Mouse (Mus musculus): ENCODE measurements around the gene Rsad2.
"Not testable (repeated sequence)": the region's sequence is repeated elsewhere in the genome, so short reads cannot be mapped to it uniquely, and the experiment has no call there.

The Rsad2 gene

GRCm38 (mm10) chr12:26456028-26456698 is at the start of gene Rsad2:
Gene Rsad2 (minus strand): TSS chr12:26456452.
- no peak for DNase-seq (ENCODE audit: low spot score in 2 of 2)

DNA sequence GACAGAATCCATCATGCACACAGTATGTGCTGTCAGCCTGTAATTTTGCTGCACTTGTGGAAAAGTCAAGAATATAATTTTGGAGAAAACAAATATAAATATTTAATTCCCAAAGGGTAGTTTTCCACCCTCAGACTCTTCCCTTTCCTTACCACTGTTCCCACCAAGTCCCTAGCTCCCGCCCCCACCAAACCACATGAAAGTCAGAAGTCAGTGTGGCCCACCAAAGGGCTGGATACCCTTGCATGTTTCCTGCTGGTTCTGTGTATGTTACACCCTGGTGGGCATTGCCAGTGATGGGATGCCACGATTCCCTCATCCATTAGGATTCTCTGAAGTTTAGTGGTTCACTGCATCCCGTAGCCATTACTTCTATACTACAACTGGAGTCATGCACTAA is 44.8 kb upstream of the Rsad2 start:
- no peak for DNase-seq (ENCODE audit: low spot score in 2 of 2)

DNA sequence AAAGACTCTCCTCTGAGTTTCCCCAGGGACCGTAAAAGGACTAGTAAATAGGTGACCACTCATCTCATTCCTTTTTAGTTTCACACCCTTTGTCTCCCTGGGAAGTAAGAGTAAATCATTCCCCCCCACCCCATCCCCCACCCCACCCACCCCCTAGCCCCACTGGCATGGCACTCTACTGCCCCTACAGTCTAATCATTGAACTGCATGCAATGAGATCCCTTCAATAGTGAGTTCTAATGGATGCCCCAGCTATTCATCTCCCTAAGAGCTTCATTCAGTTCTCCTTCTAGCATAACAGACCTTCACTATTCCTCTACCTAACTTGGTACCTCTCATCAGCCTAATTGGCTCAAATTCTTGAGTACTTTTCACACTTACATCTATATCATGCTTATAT is 33.7 kb upstream of the Rsad2 start:
- DNase-seq (ENCODE audit: low spot score in 2 of 2) = no peak

DNA sequence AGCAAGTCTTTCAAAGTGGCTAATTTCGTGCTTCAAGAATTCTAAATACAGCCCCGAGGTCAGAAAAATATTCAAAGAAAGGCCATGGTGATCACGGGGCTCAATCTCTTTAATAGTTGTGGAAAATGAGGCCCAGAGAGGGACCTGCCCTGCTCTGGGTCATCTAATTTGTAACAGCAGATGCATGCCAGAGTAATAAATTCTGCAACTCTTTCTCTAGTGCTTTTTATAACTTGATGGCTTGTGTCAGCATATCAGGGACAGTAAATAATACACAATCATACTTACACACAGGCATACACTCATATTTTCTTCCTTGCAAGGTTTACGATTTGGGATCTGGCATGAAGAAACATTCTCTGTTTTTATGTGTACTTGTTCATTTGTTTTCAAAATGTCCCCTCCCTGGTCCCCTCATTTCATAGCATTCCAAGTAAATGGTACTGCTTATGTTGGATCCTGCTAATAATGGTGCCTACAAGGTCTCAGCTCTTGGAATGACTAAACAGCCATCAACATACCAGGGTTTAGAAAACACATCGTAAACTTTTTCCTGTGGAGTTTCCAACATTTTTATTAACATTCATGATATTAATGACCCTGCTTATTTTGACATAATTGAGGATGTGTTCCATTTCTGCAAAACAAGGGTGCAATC is 32.5 kb upstream of the Rsad2 start:
- DNase-seq (ENCODE audit: low spot score in 2 of 2) = no peak

GRCm38 (mm10) chr12:26487874-26488616 is 31.8 kb upstream of the Rsad2 start:
- no peak for DNase-seq (ENCODE audit: low spot score in 2 of 2)

GRCm38 (mm10) chr12:26485738-26486580 is 29.7 kb upstream of the Rsad2 start:
- not testable (repeated sequence) for DNase-seq (ENCODE audit: low spot score in 2 of 2)

- no peak for DNase-seq (ENCODE audit: low spot score in 2 of 2)
Measured at GRCm38 (mm10) chr12:26478196-26479004, 22.1 kb upstream of the Rsad2 start.

DNA sequence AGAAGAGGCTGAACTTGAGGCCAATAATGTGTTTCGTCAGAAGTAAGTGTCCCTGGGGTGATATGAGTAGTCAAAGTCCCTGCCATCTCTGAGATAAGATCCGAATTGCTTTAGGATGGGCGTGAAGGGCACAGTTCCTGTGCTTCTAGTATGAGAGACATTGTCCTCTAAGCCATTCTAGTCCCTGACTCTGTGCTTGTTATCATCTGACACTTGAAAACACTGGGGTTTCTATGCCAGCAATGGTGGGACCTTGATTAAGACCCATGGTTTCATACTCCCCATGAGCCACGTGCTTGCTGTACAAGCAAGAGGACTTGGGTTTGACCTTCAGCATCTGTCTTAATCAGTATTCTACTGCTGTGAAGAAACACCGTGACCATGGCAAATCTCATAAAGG is 20.9 kb upstream of the Rsad2 start:
- DNase-seq (ENCODE audit: low spot score in 2 of 2) = no peak

DNA sequence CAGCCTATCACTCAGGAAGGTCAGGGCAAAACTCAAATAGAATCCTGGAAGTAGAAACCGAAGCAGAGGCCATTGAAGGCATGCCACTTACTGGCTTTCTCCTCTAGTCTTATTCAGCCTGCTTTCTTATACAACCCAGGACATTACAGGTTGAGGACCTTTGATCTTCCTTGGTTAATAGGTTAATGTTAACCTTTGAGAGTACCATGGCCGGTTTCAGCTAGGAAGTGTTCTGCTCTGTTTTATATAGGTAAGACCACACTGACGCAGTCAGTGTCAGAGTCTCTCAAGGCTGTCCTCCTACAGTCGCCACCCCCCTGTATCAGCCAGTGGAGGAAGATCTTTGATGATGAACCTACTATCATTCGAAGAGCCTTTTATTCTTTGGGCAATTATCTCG is 17.5 kb upstream of the Rsad2 start:
- no peak for DNase-seq (ENCODE audit: low spot score in 2 of 2)

DNA sequence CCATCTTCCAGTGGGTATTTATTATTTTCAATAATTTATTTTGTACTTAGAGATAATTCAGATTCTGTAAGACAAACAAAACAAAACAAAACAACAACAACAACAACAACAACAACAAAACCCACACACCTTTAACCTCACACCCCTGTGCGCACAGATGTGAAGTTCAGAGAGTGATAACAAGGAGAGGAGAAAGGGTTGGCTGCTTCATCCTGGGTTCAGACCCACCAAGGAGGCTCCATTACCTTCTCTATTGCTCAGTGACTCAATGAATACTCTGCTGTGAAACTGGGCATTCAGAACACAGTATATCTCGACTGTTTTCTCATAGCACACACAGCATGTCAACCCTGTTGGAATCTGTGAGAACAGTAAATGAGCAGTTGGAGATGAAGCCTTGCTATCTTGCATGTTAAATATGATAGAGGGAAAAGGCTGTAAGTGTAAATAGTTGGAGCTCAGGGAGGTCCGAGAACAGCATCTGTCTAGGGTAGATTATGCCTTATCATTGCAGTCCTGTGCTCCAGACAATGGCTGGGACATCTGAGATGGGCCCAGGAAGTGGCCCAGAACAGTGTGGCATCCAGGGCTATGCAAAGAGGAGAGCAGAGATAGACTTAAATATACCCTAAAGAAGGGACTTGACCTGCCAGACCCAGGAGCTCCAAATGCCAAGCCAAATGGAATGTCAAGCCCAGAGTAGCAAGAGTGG is 16.7 kb upstream of the Rsad2 start:
- DNase-seq (ENCODE audit: low spot score in 2 of 2) = no peak

DNA sequence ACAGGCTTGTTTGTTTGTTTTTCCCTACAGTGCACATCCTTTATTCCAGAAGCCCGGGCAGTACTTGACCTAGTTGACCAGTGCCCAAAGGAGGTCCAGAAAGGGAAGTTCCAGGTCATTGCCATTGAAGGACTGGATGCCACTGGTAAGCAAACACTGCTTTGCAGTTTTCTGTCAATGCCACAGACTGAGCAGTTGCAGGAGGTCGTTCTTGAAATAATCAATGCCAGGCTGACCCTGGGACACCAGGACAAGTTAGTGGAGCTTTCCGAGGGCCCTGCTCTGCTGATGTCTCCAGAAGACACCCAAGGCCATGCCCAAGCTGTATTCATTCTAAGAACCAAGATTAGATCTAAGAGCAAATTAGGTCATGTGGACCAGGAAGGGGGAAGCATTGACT is 15.1 kb upstream of the Rsad2 start:
- no peak for DNase-seq (ENCODE audit: low spot score in 2 of 2)

- DNase-seq (ENCODE audit: low spot score in 2 of 2) = no peak
Measured at GRCm38 (mm10) chr12:26470042-26470409, 13.8 kb upstream of the Rsad2 start.

- DNase-seq (ENCODE audit: low spot score in 2 of 2) = peak; percentile 91 to 95
Measured at GRCm38 (mm10) chr12:26469098-26470041, 13.1 kb upstream of the Rsad2 start, which contains the start of gene Cmpk2. Gene Cmpk2 (plus strand): TSS chr12:26469204.

- DNase-seq (ENCODE audit: low spot score in 2 of 2) = no peak
Measured at GRCm38 (mm10) chr12:26465600-26465999, 9.3 kb upstream of the Rsad2 start.

- DNase-seq (ENCODE audit: low spot score in 2 of 2) = no peak
Measured at GRCm38 (mm10) chr12:26460091-26460490, 3.8 kb upstream of the Rsad2 start.

- DNase-seq (ENCODE audit: low spot score in 2 of 2) = no peak
Measured at GRCm38 (mm10) chr12:26454682-26455081, 1.6 kb downstream of the Rsad2 start.

DNA sequence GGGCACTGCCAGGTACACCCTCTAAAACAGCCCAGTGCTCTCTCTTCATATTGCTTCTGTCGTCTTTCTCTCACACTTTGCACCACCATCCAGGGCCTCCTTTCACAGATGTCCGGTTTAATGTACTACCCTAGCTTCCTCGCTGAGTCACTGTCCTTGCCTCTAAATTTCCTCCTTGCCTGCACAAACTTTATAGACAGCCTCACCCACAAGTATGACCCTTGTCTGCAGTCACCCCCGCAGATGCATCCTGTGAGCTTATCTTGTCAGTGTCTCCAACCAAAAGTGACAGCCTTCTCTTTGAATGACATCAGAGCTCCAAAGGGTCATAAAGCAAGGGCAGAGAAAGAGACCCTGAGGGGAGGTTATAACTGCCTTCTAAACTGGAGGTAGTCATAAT is 3.3 kb downstream of the Rsad2 start:
- DNase-seq (ENCODE audit: low spot score in 2 of 2) = no peak

DNA sequence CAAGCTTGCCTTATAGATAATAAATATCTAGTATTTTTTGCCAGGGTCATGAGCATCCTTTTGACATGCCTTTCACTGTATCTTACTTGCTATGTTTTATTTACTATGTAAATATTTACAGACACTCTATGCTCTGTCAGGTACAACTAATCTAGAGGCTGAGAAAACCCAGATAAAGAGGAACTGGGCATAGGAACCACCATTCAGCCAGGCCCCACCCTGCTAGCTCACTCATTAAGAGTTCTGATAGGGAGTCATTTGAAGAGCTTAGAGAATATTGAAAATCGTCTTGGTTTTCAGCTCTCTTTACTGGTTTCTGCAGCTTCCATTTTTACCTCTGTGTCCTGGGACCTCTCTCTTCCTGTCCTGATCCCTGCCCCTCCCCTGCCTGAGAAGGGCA is 5.1 kb downstream of the Rsad2 start:
- no peak for DNase-seq (ENCODE audit: low spot score in 2 of 2)

GRCm38 (mm10) chr12:26449483-26449882 is 6.8 kb downstream of the Rsad2 start:
- DNase-seq (ENCODE audit: low spot score in 2 of 2) = no peak

Data from frontal cortex, postnatal 25 days (tissue).